Mouse (Mus musculus): ENCODE measurements around the gene Lmntd1. TPM values are rescaled to one million over a fixed set of nuclear protein-coding genes. Genes with fewer than 3 reads are reported as not detected.
A peak's percentile ranks its signal among the peaks of the same experiment; 100 is the strongest.

Lmntd1 gene
- polyA plus RNA-seq, 1 experiment from 2014 or later = 0.29 TPM

DNA sequence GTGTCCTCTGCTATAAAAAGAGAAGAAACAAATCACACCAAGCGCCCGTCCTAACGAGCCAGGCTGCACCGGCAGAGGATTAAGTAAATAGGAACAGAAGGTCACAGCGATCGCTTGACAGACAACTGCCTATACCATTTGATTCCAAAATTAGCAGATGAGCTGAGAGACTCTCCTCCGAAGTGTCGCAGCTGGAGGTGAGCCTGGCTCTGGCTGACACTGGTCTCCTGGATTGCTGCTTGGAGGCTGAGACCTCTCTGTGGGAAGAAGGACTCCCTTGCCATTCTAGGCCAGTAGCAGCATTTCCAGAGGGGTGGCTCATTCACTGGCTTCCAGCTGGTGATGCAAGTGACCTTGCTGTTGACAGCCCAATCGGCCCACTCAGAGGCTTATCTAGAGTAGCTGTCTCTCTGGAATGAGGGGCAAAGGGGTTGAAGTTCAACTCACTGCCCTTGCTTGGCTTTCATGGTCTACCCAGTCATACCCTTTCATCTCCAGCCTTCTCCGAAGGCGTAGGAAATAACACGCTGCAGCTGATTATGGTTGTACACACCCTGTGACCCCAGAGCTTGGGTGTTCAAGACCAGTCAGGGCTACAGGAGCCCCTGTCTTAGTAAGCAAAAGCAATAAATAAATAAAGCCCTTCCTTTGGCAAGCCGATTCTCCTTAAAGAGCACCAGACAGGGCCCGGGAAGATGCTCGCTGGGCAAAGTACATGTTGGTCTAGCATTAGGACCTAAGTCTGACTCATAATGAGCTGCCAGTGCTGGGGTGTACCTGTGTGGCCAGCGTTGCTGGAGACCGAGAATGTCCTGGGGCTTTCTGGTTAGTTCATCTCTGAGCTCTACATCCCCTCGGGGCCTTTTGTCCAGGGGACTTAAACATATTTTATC lies 278.0 kb downstream of the Lmntd1 start:
- DNase-seq (no peak), ATAC-seq (ENCODE audit: insufficient read depth) (no peak)
- Histone ChIP-seq H3K27me3 (ENCODE audit: insufficient read depth, low read length) (0 out of 2 replicates have a peak, but pooled peaks cover 6% of the 10 kb centered on the region), H3K27ac (ENCODE audit: low read depth) (no peak overlapping the region), H3K36me3 (ENCODE audit: insufficient read depth) (no peaks in the 10 kb centered on the region), H3K4me3 (ENCODE audit: low read depth, low read length) (no peak overlapping the region), H3K4me2 (no peak overlapping the region), H3K9me3 (ENCODE audit: low read depth, low read length) (no peaks in the 10 kb centered on the region), H3K4me1 (ENCODE audit: insufficient read depth) (peaks cover 9% of the 10 kb centered on the region), H3K9ac (no peak overlapping the region)
- no peak for TF ChIP-seq CTCF (IDR thresholded peaks at IDR 0.05; ENCODE audit: low read depth)
- WGBS = 47% methylated on average over 18 of the region's 18 CpGs

DNA sequence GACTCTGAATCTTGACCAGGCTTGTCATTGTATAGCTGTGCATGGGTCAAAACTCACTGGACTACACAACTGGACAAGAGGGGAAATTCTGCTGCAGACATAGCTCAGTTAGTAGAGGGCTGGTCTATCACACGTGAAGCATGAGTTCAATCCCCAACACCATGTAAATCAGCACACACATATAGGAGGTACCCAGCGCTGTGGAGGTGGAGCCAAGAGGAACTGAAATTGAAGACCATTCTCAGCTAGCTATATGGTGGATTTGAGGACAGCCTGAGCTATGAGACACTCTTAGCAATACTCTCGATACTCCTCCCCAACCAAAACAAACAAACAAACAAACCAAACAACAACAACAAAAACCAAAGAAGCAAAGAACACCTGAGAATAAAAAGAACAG lies 279.9 kb downstream of the Lmntd1 start:
- no peak overlapping the region for H3K4me2 ChIP-seq
- H3K27ac ChIP-seq (ENCODE audit: low read depth) = no peak overlapping the region
- no peaks in the 10 kb centered on the region for H3K36me3 ChIP-seq (ENCODE audit: insufficient read depth)
- peaks cover 3% of the 10 kb centered on the region; the same call in 1 of the 2 replicates for H3K4me1 ChIP-seq (ENCODE audit: insufficient read depth)
- H3K9me3 ChIP-seq (ENCODE audit: low read depth, low read length) = no peaks in the 10 kb centered on the region
- H3K4me3 ChIP-seq (ENCODE audit: low read depth, low read length) = no peak overlapping the region
- H3K9ac ChIP-seq = no peak overlapping the region
- no peak for TF ChIP-seq CTCF (IDR thresholded peaks at IDR 0.05; ENCODE audit: low read depth)
- no peak for ATAC-seq (ENCODE audit: insufficient read depth)
- WGBS = 68% methylated on average over 3 of the region's 3 CpGs
- no peak for DNase-seq
- 0 out of 2 replicates have a peak, but pooled peaks cover 5% of the 10 kb centered on the region for H3K27me3 ChIP-seq (ENCODE audit: insufficient read depth, low read length)

DNA sequence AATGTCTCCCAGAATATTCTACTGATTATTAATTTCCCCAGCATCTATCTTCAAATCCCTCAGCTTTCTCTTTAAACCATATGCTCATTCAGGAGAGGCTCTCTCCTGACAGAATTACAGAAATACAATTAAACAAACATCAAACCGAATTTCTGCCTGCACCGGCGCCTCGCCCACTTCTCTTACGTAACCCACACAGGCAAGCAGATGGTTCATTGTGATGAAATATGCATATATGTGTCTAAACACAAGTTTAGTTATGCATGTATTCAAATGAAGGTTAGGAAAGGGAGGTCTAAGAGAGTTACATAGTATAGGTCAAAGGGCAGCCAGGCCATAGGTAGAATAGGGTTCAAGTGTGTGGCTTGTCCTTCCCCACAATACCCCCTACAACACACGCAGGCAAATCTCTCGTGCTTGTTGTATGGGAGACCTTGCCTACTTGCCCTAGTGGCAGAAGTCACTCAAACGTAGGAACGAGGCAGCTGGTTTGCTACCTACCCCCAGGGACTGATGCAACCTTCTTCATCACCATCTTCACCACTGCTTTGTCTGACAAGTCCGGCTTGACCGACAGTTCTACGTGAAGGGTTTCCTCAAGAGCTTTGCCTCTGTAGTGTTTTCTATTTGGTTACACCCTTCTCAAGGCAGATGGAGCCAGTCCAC lies 287.8 kb downstream of the Lmntd1 start:
- H3K4me2 ChIP-seq = no peak overlapping the region
- no peak overlapping the region for H3K27ac ChIP-seq (ENCODE audit: low read depth)
- H3K9me3 ChIP-seq (ENCODE audit: low read depth, low read length) = no peaks in the 10 kb centered on the region
- no peak overlapping the region for H3K4me3 ChIP-seq (ENCODE audit: low read depth, low read length)
- WGBS = 70% methylated on average over 12 of the region's 12 CpGs
- H3K27me3 ChIP-seq (ENCODE audit: insufficient read depth, low read length) = no peaks in the 10 kb centered on the region; the same call in 1 of the 2 replicates
- DNase-seq (no peak), ATAC-seq (ENCODE audit: insufficient read depth) (no peak)
- no peak overlapping the region for H3K9ac ChIP-seq
- H3K36me3 ChIP-seq (ENCODE audit: insufficient read depth) = no peaks in the 10 kb centered on the region
- no peaks in the 10 kb centered on the region; the same call in 1 of the 2 replicates for H3K4me1 ChIP-seq (ENCODE audit: insufficient read depth)
- no peak for TF ChIP-seq CTCF (IDR thresholded peaks at IDR 0.05; ENCODE audit: low read depth)

- Histone ChIP-seq H3K27me3 (ENCODE audit: insufficient read depth, low read length) (no peaks in the 10 kb centered on the region; the same call in 1 of the 2 replicates), H3K4me1 (ENCODE audit: insufficient read depth) (no peaks in the 10 kb centered on the region), H3K36me3 (ENCODE audit: insufficient read depth) (no peaks in the 10 kb centered on the region), H3K27ac (ENCODE audit: low read depth) (peak overlapping the region; percentile 76), H3K4me2 (no peak overlapping the region), H3K4me3 (ENCODE audit: low read depth, low read length) (no peak overlapping the region), H3K9ac (no peak overlapping the region), H3K9me3 (ENCODE audit: low read depth, low read length) (no peaks in the 10 kb centered on the region)
- DNase-seq (peak; percentile 36), ATAC-seq (ENCODE audit: insufficient read depth) (peak; percentile 49; the same call in 1 of the 2 replicates)
- WGBS = 44% methylated on average over 6 of the region's 6 CpGs
- TF ChIP-seq CTCF (IDR thresholded peaks at IDR 0.05; ENCODE audit: low read depth) = no peak
These were observed 289.0 kb downstream of the Lmntd1 start for GRCm38 (mm10) chr6:145325095-145325494.

DNA sequence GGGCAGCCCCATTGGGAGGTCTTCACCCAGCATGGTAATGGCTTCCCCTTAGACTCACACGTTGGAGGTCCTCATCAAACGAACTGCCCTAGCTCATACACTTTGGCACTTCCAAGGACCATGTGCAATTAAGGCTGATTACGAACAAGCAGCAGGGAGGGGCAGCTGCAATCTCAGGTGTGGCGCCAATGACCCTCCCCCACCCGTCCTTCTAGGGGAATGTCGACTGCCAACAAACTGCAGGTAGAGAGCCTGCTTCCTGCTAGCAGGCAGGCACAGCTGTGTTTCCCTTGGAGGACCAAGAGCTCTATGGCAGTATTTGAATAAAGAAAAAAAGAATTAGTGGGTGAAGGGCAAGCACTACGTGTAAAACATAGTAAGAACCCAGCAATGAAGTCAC lies 289.6 kb downstream of the Lmntd1 start:
- Histone ChIP-seq H3K4me2 (no peak overlapping the region), H3K4me3 (ENCODE audit: low read depth, low read length) (no peak overlapping the region), H3K36me3 (ENCODE audit: insufficient read depth) (no peaks in the 10 kb centered on the region), H3K27me3 (ENCODE audit: insufficient read depth, low read length) (no peaks in the 10 kb centered on the region; the same call in 1 of the 2 replicates), H3K27ac (ENCODE audit: low read depth) (peak overlapping the region; percentile 48; the same call in 1 of the 2 replicates), H3K4me1 (ENCODE audit: insufficient read depth) (no peaks in the 10 kb centered on the region), H3K9ac (no peak overlapping the region), H3K9me3 (ENCODE audit: low read depth, low read length) (no peaks in the 10 kb centered on the region)
- ATAC-seq (ENCODE audit: insufficient read depth) (peak; percentile 52; the same call in 1 of the 2 replicates), DNase-seq (peak; percentile 30)
- TF ChIP-seq CTCF (IDR thresholded peaks at IDR 0.05; ENCODE audit: low read depth) = no peak
- WGBS = 43% methylated on average over 7 of the region's 7 CpGs

GRCm38 (mm10) chr6:145322246-145322645 lies 291.9 kb downstream of the Lmntd1 start:
- H3K9ac ChIP-seq = no peak overlapping the region
- ATAC-seq (ENCODE audit: insufficient read depth) (no peak), DNase-seq (no peak)
- H3K27ac ChIP-seq (ENCODE audit: low read depth) = no peak overlapping the region
- no peaks in the 10 kb centered on the region for H3K9me3 ChIP-seq (ENCODE audit: low read depth, low read length)
- H3K4me2 ChIP-seq = no peak overlapping the region
- H3K4me3 ChIP-seq (ENCODE audit: low read depth, low read length) = no peak overlapping the region
- H3K36me3 ChIP-seq (ENCODE audit: insufficient read depth) = no peaks in the 10 kb centered on the region
- 81% methylated on average over 7 of the region's 7 CpGs for WGBS
- no peak for TF ChIP-seq CTCF (IDR thresholded peaks at IDR 0.05; ENCODE audit: low read depth)
- no peaks in the 10 kb centered on the region for H3K4me1 ChIP-seq (ENCODE audit: insufficient read depth)
- H3K27me3 ChIP-seq (ENCODE audit: insufficient read depth, low read length) = no peaks in the 10 kb centered on the region; the same call in 1 of the 2 replicates

GRCm38 (mm10) chr6:145320156-145320555 lies 294.0 kb downstream of the Lmntd1 start:
- no peaks in the 10 kb centered on the region for H3K9me3 ChIP-seq (ENCODE audit: low read depth, low read length)
- H3K9ac ChIP-seq = no peak overlapping the region
- no peak overlapping the region for H3K27ac ChIP-seq (ENCODE audit: low read depth)
- no peak for TF ChIP-seq CTCF (IDR thresholded peaks at IDR 0.05; ENCODE audit: low read depth)
- H3K4me2 ChIP-seq = no peak overlapping the region
- H3K27me3 ChIP-seq (ENCODE audit: insufficient read depth, low read length) = no peaks in the 10 kb centered on the region
- H3K4me3 ChIP-seq (ENCODE audit: low read depth, low read length) = no peak overlapping the region
- H3K4me1 ChIP-seq (ENCODE audit: insufficient read depth) = no peaks in the 10 kb centered on the region
- DNase-seq = no peak
- 85% methylated on average over 10 of the region's 10 CpGs for WGBS
- ATAC-seq (ENCODE audit: insufficient read depth) = no peak
- no peaks in the 10 kb centered on the region for H3K36me3 ChIP-seq (ENCODE audit: insufficient read depth)

Other genes with a start within 250 kb of the Lmntd1 start
- gene Tuba3b, start 1.4 kb upstream of the Lmntd1 start, polyA plus RNA-seq (2014; fragmentation: Nextera tagmentation; extraction: Ambion mirVana) = not detected in 2 replicates
- 11.7 and 11.8 TPM in 2 replicates for gene Rassf8, start 132.4 kb upstream of the Lmntd1 start, polyA plus RNA-seq (2014; fragmentation: Nextera tagmentation; extraction: Ambion mirVana)

Measured in lung, embryonic 14.5 days (tissue).